Mouse (Mus musculus) gastrocnemius, adult 2 months (tissue): ENCODE results near the gene Nell2. TPM values are rescaled to one million over a fixed set of nuclear protein-coding genes. Genes with fewer than 3 reads are reported as not detected.
"Not testable (repeated sequence)": the region's sequence is repeated elsewhere in the genome, so short reads cannot be mapped to it uniquely, and the experiment has no call there.

Experiments used
- DNase-seq: peaks from one replicate; pipeline ENCODE4 v3.0.0; 2022
- H3K27ac ChIP-seq: fragments of 200-600 bp; 2 replicates; pipeline ENCODE4 v1.8.1; 2022; ENCODE audit warnings: mild to moderate bottlenecking
- H3K4me3 ChIP-seq: fragments of 200-600 bp; 2 replicates; pipeline ENCODE4 v1.8.1; 2022; ENCODE audit warnings: mild to moderate bottlenecking, moderate library complexity
- CTCF ChIP-seq: fragments of 200-600 bp; IDR thresholded peaks from 2 replicates; pipeline ENCODE4 v1.8.1; 2022; ENCODE audit warnings: antibody characterized with exemption, mild to moderate bottlenecking, moderate library complexity
- intact Hi-C: fragments of 180-260 bp; cut with DNase I; formaldehyde crosslinking; loops from one replicate; pipeline ENCODE4 v1.15.1; 2025
- total RNA-seq, 2 experiments: library from RNA; stranded (reverse); gene quantifications; 2 replicates each; pipeline ENCODE4 v1.2.3; 2021

The Nell2 gene
- total RNA-seq, 2 experiments from 2014 or later: 0.18 to 0.36 TPM

GRCm38 (mm10) chr15:95296561-95296960, 231.8 kb downstream of the Nell2 start:
- TF ChIP-seq CTCF: no peak
- intact Hi-C loops: no loop called here

GRCm38 (mm10) chr15:95289047-95289446, 239.3 kb downstream of the Nell2 start:
- no peak overlapping the region for H3K4me3 ChIP-seq
- no peak for DNase-seq
- no peak for TF ChIP-seq CTCF
- intact Hi-C loops: no loop called here
- no peak overlapping the region for H3K27ac ChIP-seq

More at GRCm38 (mm10) chr15:95296561-95296960, 231.8 kb downstream of the Nell2 start:
- DNase-seq: no peak
- H3K4me3 ChIP-seq: no peak overlapping the region
- no peak overlapping the region for H3K27ac ChIP-seq

DNA sequence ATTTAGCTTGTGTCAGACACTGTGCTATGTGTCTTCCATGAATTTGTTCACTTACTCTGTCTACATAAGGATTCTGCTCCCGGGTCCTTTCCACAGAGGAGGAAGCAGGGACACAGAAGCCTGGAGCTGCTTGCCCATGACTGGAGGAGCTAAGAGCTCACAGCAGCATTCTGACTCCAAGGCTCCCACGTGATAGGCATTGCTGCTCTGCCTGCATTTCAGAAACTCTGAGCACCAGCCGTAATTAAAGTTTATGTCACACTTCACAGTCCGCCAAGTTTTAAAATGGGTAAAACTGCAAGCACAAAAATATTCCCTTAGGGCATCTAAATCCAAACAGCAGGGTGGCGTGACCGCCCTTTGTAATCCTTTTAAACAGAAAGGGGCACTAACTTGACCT, 243.2 kb downstream of the Nell2 start:
- no peak for DNase-seq
- no peak overlapping the region for H3K27ac ChIP-seq
- 0 out of 2 replicates have a peak overlapping the region, but pooled peaks have one; percentile 15 for H3K4me3 ChIP-seq
- intact Hi-C loops: no loop called here
- TF ChIP-seq CTCF: no peak

GRCm38 (mm10) chr15:95280986-95281385, 247.4 kb downstream of the Nell2 start:
- H3K27ac ChIP-seq: no peak overlapping the region
- DNase-seq: no peak
- intact Hi-C loops: no loop called here
- H3K4me3 ChIP-seq: no peak overlapping the region
- no peak for TF ChIP-seq CTCF

DNA sequence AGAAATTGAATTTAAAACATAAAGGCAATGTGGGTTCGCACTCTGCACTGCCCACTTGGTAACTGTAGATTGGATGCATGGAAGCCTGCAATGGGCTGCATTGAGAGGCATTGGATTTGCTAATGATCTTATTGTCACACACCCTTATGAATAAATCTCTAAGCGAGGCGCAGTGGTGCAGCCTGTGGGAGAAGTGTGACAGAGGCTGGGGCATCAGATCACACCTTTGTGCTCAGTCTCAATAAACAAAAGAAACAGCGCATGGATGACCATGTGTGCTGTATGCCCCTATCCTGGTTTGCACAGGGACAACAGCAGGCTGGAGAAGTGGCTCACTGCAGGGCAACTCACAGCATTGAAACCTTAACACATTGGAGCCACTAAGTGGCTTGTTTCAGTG, 250.4 kb downstream of the Nell2 start:
- Histone ChIP-seq H3K4me3 (no peak overlapping the region), H3K27ac (no peak overlapping the region)
- no peak for TF ChIP-seq CTCF
- DNase-seq: no peak
- intact Hi-C loops: no loop called here

- no peak for DNase-seq
- no peak for TF ChIP-seq CTCF
- Histone ChIP-seq H3K4me3 (no peak overlapping the region), H3K27ac (no peak overlapping the region)
- intact Hi-C loops: no loop called here
Observed at GRCm38 (mm10) chr15:95276556-95276955, 251.8 kb downstream of the Nell2 start.

- no peak overlapping the region for H3K4me3 ChIP-seq
- TF ChIP-seq CTCF: no peak
- H3K27ac ChIP-seq: no peak overlapping the region
- intact Hi-C loops: no loop called here
- DNase-seq: no peak
Observed at GRCm38 (mm10) chr15:95275553-95275952, 252.8 kb downstream of the Nell2 start.

GRCm38 (mm10) chr15:95273236-95273635, 255.1 kb downstream of the Nell2 start:
- no peak overlapping the region for H3K27ac ChIP-seq
- no peak for TF ChIP-seq CTCF
- intact Hi-C loops: no loop called here
- DNase-seq: no peak
- no peak overlapping the region for H3K4me3 ChIP-seq

DNA sequence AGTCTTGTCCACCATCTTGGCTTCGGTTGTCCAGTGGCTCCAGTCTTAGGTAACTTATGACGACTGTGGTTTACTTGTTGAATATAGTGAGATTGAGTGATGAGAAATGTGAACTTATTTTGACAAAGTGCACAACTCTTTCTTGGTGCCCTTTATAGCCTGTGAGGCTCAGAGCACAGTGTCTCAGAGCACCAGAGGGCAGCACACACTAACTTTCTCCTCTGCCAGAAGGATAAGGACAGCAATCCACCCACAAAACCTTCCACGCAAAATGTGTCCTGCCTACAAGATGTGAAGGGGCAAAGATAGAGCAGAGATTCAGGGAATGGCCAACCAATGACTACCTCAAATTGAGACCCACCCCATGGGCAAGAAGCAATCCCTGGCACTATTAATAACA, 256.2 kb downstream of the Nell2 start:
- TF ChIP-seq CTCF: peak; percentile 20; the same call in 1 of the 2 replicates
- DNase-seq: no peak
- H3K4me3 ChIP-seq: no peak overlapping the region
- intact Hi-C loops: no loop called here
- H3K27ac ChIP-seq: no peak overlapping the region

DNA sequence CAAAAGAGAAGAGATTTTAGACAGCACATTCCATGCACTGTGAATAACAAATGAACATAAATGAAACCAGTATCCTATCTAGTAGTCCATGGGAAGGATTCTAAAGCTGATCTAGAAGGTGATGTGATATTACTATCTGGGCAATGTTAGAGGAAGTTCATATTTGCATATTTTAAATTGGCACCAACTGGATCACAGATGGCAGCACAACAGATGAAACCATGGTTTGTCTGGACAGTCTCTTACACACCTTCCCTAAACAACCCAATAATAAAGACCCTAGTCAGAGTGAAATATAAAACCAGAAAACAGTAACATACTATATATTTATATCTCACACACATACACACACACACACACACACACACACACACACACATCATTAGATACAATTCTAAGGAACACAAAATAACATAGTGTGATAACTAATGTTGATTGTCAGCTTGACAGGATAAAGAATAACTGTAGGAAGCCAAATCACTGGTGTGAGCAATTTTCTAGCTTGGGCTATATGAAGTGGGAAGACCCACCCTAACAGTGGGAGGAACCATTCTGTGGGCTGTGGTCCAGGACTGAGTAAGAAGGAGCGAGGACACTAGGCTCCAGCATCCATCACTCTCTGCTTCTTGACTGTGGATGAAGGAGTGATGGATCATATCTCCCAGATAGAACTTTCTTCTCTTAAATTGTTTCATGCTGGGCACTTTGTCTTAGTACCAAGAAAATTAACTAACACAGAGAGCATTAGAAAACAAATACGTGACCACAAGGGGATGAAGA, 268.5 kb downstream of the Nell2 start:
- intact Hi-C loops: no loop called here
- no peak for DNase-seq
- TF ChIP-seq CTCF: no peak
- H3K27ac ChIP-seq: no peak overlapping the region
- H3K4me3 ChIP-seq: no peak overlapping the region

- Histone ChIP-seq H3K4me3 (no peak overlapping the region), H3K27ac (no peak overlapping the region)
- no peak for TF ChIP-seq CTCF
- intact Hi-C loops: no loop called here
- peak; percentile 26 for DNase-seq
Observed at GRCm38 (mm10) chr15:95257131-95257530, 271.2 kb downstream of the Nell2 start.

DNA sequence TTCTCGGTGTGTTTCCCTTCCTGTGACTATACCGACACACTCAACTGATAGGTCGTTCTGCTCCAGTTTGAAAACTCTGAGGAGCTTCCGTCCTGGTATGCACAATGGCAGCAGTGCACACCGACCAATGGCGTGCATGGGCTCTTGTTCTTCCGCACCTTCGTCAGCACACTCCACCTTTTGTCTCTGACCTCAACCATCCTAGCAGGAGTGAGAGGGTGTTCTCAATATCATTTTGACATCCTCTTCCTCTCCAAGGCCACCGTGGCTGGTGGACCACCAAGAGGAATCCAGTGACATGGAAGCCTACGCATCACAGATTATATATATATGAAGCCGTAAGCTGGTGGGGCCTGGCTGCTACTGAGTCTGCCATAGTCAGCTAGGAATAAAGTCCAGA, 282.8 kb downstream of the Nell2 start:
- H3K4me3 ChIP-seq: no peak overlapping the region
- H3K27ac ChIP-seq: no peak overlapping the region
- no peak for DNase-seq
- TF ChIP-seq CTCF: no peak
- intact Hi-C loops: no loop called here

- no peak for DNase-seq
- Histone ChIP-seq H3K4me3 (no peak overlapping the region), H3K27ac (no peak overlapping the region)
- intact Hi-C loops: no loop called here
- no peak for TF ChIP-seq CTCF
Observed at GRCm38 (mm10) chr15:95243876-95244275, 284.5 kb downstream of the Nell2 start.

DNA sequence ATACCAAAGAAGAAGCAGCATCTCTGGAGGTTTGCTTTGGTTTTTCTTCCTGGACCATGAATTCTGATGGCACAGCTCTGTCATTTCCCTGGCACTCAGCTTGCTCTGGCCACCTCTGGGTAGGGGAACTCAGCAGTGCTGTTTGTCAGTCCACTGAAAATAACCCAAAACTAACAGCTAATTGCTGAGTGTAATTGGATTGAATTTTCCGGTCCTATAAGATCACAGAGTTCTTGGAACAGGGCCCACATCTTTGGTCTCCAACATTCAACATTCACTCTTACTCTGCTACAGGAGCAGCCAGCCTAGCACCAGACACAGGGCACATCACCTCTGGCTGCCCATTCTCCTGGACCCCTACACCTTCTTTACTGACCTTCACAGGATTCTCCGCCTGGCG, 287.2 kb downstream of the Nell2 start:
- intact Hi-C loops: no loop called here
- TF ChIP-seq CTCF: no peak
- Histone ChIP-seq H3K27ac (no peak overlapping the region), H3K4me3 (no peak overlapping the region)
- no peak for DNase-seq

DNA sequence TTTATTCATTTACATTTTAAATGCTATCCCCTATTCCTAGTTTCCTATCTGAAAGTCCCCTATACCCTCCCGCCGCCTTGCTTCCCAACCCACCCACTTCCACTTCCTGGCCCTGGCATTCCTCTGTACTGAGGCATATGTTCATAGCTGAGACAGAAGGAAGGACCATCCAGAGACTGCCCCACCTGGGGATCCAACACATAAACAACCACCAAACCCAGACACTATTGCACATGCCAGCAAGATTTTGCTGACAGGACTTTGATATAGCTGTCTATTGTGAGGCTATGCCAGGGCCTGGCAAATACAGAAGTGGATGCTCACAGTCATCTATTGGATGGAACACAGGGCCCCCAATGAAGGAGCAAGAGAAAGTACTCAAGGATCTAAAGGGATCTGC, 291.3 kb downstream of the Nell2 start:
- DNase-seq, H3K4me3 ChIP-seq, intact Hi-C loops, H3K27ac ChIP-seq: not testable (repeated sequence)
